Mouse (Mus musculus) spleen, adult 2 months (tissue): Measurements from ENCODE around the gene Fosl2. TPM values are rescaled to one million over a fixed set of nuclear protein-coding genes. Genes with fewer than 3 reads are reported as not detected.

Source experiments
- DNase-seq, 2 experiments: peaks; one replicate each; pipeline versions ENCODE4 v3.0.0 to v3.0.0-alpha.2; 2012 to 2021; ENCODE audit warnings: low spot score in 2 of 2, low read depth in 1 of 2
- H3K27ac ChIP-seq: fragments of 200-500 bp; 2 replicates; pipeline ENCODE4 v1.5.1; 2012; ENCODE audit warnings: low read length, inconsistent platforms; ENCODE audit not compliant: insufficient read depth
- H3K27me3 ChIP-seq: fragments of 200-500 bp; 2 replicates; pipeline ENCODE4 v1.6.1; 2012; ENCODE audit warnings: mild to moderate bottlenecking, moderate library complexity, low read length, inconsistent platforms; ENCODE audit not compliant: control insufficient read depth, insufficient read depth
- H3K36me3 ChIP-seq: fragments of 200-500 bp; 2 replicates; pipeline ENCODE4 v1.6.1; 2012; ENCODE audit warnings: mild to moderate bottlenecking, low read length, inconsistent platforms; ENCODE audit not compliant: control insufficient read depth, insufficient read depth
- H3K4me1 ChIP-seq: fragments of 200-500 bp; 2 replicates; pipeline ENCODE4 v1.6.1; 2011; ENCODE audit warnings: inconsistent platforms; ENCODE audit not compliant: control insufficient read depth, insufficient read depth, insufficient read length
- H3K4me3 ChIP-seq: fragments of 200-500 bp; 2 replicates; pipeline ENCODE4 v1.5.1; 2011; ENCODE audit warnings: mild to moderate bottlenecking, inconsistent platforms; ENCODE audit not compliant: insufficient read depth, insufficient read length; ENCODE audit errors: extremely low read depth
- CTCF ChIP-seq: fragments of 200-500 bp; IDR thresholded peaks from 2 replicates; pipeline ENCODE4 v1.5.1; 2011; ENCODE audit warnings: mild to moderate bottlenecking, inconsistent platforms; ENCODE audit not compliant: insufficient read depth, insufficient read length, insufficient replicate concordance; ENCODE audit errors: extremely low read depth
- POLR2A ChIP-seq: fragments of 200-500 bp; IDR thresholded peaks from 2 replicates; pipeline ENCODE4 v1.6.1; 2011; ENCODE audit warnings: low read depth, low read length, inconsistent platforms
- WGBS: fragments of 180-500 bp; shearing (Covaris S2); methylation state at CpG from one replicate; pipeline ENCODE4 v1.1.7; 2018; 5-methylcytosine and 5-hydroxymethylcytosine counted together
- polyA plus RNA-seq: library from polyadenylated mRNA; depleted of rRNA; stranded (reverse); fragments of >200 nt; gene quantifications from 2 replicates; pipeline ENCODE4 v1.2.3, GENCODE M21; 2012

Gene Fosl2
- polyA plus RNA-seq, 1 experiment, result 5.1 TPM

GRCm38 (mm10) chr5:32120901-32121376 lies 14.7 kb upstream of the Fosl2 start:
- DNase-seq, result no peak
- H3K27ac ChIP-seq, result no peak overlapping the region
- no peaks in the 10 kb centered on the region for H3K36me3 ChIP-seq
- WGBS, result 84% methylated on average over 11 of the region's 11 CpGs
- H3K4me1 ChIP-seq, result no peaks in the 10 kb centered on the region
- TF ChIP-seq CTCF (no peak), POLR2A (no peak)
- H3K4me3 ChIP-seq, result no peak overlapping the region
- no peaks in the 10 kb centered on the region for H3K27me3 ChIP-seq

- no peak for DNase-seq
- Histone ChIP-seq H3K4me1 (no peaks in the 10 kb centered on the region), H3K4me3 (no peak overlapping the region), H3K27ac (no peak overlapping the region), H3K36me3 (no peaks in the 10 kb centered on the region), H3K27me3 (no peaks in the 10 kb centered on the region)
- 91% methylated on average over 6 of the region's 6 CpGs for WGBS
- TF ChIP-seq CTCF (no peak), POLR2A (no peak)
Observed at GRCm38 (mm10) chr5:32121936-32122335, 13.7 kb upstream of the Fosl2 start.

GRCm38 (mm10) chr5:32122363-32122762 lies 13.2 kb upstream of the Fosl2 start:
- Histone ChIP-seq H3K27ac (no peak overlapping the region), H3K4me3 (no peak overlapping the region), H3K4me1 (no peaks in the 10 kb centered on the region), H3K36me3 (no peaks in the 10 kb centered on the region), H3K27me3 (no peaks in the 10 kb centered on the region)
- no peak for DNase-seq
- WGBS, result 23% methylated on average over 5 of the region's 5 CpGs
- TF ChIP-seq POLR2A (no peak), CTCF (no peak)

- WGBS, result 94% methylated on average over 6 of the region's 6 CpGs
- no peak for TF ChIP-seq CTCF
- no peak for TF ChIP-seq POLR2A
- Histone ChIP-seq H3K4me1 (no peaks in the 10 kb centered on the region), H3K36me3 (no peaks in the 10 kb centered on the region), H3K4me3 (no peak overlapping the region), H3K27ac (no peak overlapping the region), H3K27me3 (no peaks in the 10 kb centered on the region)
- DNase-seq, result no peak
Observed at GRCm38 (mm10) chr5:32124957-32125356, 10.6 kb upstream of the Fosl2 start.

GRCm38 (mm10) chr5:32127226-32127625 lies 8.4 kb upstream of the Fosl2 start:
- TF ChIP-seq POLR2A (no peak), CTCF (no peak)
- 86% methylated on average over 3 of the region's 3 CpGs for WGBS

GRCm38 (mm10) chr5:32127927-32128326 lies 7.7 kb upstream of the Fosl2 start:
- 42% methylated on average over 3 of the region's 3 CpGs for WGBS

More at GRCm38 (mm10) chr5:32127226-32127625, 8.4 kb upstream of the Fosl2 start:
- no peak overlapping the region for H3K4me3 ChIP-seq
- no peak overlapping the region for H3K27ac ChIP-seq
- no peak for DNase-seq
- H3K4me1 ChIP-seq, result no peaks in the 10 kb centered on the region
- H3K27me3 ChIP-seq, result no peaks in the 10 kb centered on the region
- no peaks in the 10 kb centered on the region for H3K36me3 ChIP-seq

GRCm38 (mm10) chr5:32132971-32133501 lies 2.6 kb upstream of the Fosl2 start:
- 2% methylated on average over 48 of the region's 48 CpGs for WGBS
- peak in 1 of 2 experiments; percentile 14 for DNase-seq
- no peak for TF ChIP-seq CTCF
- no peak for TF ChIP-seq POLR2A
- Histone ChIP-seq H3K4me3 (peak overlapping the region; percentile 58; the same call in 1 of the 2 replicates), H3K36me3 (no peaks in the 10 kb centered on the region), H3K27ac (no peak overlapping the region), H3K27me3 (peaks cover 14% of the 10 kb centered on the region), H3K4me1 (peaks cover 9% of the 10 kb centered on the region)

More at GRCm38 (mm10) chr5:32127927-32128326, 7.7 kb upstream of the Fosl2 start:
- H3K36me3 ChIP-seq, result no peaks in the 10 kb centered on the region
- no peak overlapping the region for H3K27ac ChIP-seq
- H3K27me3 ChIP-seq, result peaks cover under 1% of the 10 kb centered on the region; the same call in 1 of the 2 replicates
- no peak for TF ChIP-seq POLR2A
- TF ChIP-seq CTCF, result no peak
- peaks cover 2% of the 10 kb centered on the region; the same call in 1 of the 2 replicates for H3K4me1 ChIP-seq
- H3K4me3 ChIP-seq, result no peak overlapping the region
- no peak for DNase-seq
